Mouse (Mus musculus): ENCODE measurements around the gene Glg1.

DNA sequence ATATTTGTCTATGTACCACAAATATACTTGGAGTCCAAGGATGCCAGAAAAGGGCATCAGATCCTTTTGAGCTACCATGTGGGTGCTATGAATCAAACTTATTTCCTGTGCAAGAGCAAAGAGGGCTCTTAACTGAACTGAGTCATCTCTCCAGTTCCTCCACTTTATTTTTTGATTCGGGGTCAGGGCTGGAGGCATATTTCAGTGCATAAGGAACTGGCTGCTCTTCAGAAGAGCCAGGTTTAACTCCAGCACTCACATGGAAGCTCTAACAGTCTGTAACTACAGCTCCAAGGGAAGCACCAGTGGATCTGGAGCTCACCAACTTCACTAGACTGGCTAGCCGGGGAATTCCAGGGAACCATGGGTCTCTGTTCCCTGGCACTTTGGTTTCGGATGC lies 21.7 kb downstream of the Glg1 start:
- TF ChIP-seq CTCF (IDR thresholded peaks at IDR 0.05; ENCODE audit: control insufficient read depth, insufficient read depth, insufficient read length) (no peak), MAX (IDR thresholded peaks at IDR 0.05) (no peak), CEBPB (IDR thresholded peaks at IDR 0.05; ENCODE audit: low read depth) (no peak), MYOG (IDR thresholded peaks at IDR 0.05; ENCODE audit: control insufficient read depth, extremely low read depth, insufficient read length) (no peak), USF1 (IDR thresholded peaks at IDR 0.05; ENCODE audit: low read depth) (no peak), MYOD1 (IDR thresholded peaks at IDR 0.05; ENCODE audit: control insufficient read depth, insufficient read length, low read depth) (no peak)

Data from C2C12 (cell line).